Mouse (Mus musculus) ZHBTc4 (cell line): Measurements from ENCODE around the gene Ctbp2.

Experiments
- DNase-seq: peaks from one replicate; pipeline ENCODE4 v3.0.0-alpha.2; 2011; ENCODE audit warnings: low read depth, low spot score

Ctbp2 gene

DNA sequence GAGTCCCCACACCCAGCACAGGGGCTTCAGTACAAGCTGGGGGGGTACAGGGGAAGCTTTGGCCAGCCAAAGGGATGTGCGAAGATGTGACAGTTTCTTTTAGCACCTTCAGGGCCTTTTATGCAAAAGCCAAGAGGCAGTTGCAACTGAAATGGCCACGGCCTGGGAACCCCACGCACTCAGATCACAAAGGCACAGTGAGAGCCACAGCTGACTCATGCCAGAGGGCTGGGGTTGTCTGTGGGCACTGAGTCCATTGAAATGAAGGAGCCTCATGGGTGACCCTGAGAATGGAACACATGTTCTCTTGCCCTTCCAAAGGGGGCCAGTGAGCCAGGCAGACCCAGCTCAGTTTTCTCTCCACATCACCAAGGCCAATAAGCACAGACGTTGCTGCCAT lies 115.5 kb downstream of the Ctbp2 start:
- no peak for DNase-seq

GRCm38 (mm10) chr7:133007343-133007742 lies 116.8 kb downstream of the Ctbp2 start:
- no peak for DNase-seq

DNA sequence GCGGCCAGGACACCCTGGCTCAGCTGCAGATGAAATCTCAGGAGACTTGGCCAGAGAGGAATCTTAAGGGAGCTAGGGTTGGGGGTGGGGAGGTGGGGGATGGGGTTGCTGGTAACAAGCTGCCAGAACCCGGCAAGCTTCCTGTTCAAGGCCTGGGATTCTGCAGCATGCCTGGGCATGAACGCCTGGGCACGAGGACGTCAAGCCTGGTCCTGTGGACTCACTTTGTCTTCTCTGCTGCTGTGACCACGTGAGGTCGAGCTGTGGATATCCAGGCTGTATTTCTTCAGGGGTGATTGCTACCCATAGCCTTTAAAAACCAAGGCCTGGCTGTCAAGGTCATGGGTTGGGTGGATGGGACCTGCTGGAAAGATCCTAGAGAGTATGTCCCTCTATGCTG lies 118.4 kb downstream of the Ctbp2 start:
- peak; percentile 91 for DNase-seq

- DNase-seq = peak; percentile 92
Observed at GRCm38 (mm10) chr7:133003421-133003820, 120.7 kb downstream of the Ctbp2 start.

- DNase-seq = no peak
Observed at GRCm38 (mm10) chr7:133002271-133002670, 121.9 kb downstream of the Ctbp2 start.

- DNase-seq = no peak
Observed at GRCm38 (mm10) chr7:133001388-133001787, 122.8 kb downstream of the Ctbp2 start.

- no peak for DNase-seq
Observed at GRCm38 (mm10) chr7:132999061-132999460, 125.1 kb downstream of the Ctbp2 start.

- no peak for DNase-seq
Observed at GRCm38 (mm10) chr7:132998639-132999038, 125.5 kb downstream of the Ctbp2 start.

DNA sequence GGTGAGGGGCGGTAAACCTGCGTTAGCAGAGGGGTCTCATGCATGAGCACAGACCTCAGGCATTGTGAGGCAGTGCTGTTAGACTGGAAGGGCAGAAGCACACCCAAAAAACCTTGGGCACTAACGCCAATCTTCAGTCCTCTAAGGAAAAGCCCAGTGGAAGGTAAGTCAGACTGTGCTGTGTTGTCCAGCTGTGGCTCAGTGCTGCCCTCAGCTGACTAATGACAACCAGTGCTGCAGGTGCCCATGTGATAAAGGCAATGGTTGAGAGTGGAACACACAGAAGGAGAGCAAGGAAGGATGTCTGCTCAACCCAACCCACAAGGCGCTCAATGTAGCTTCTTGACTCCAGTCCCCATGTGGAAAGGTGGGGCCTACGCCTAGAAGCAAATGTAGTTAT lies 127.8 kb downstream of the Ctbp2 start:
- peak; percentile 35 for DNase-seq

DNA sequence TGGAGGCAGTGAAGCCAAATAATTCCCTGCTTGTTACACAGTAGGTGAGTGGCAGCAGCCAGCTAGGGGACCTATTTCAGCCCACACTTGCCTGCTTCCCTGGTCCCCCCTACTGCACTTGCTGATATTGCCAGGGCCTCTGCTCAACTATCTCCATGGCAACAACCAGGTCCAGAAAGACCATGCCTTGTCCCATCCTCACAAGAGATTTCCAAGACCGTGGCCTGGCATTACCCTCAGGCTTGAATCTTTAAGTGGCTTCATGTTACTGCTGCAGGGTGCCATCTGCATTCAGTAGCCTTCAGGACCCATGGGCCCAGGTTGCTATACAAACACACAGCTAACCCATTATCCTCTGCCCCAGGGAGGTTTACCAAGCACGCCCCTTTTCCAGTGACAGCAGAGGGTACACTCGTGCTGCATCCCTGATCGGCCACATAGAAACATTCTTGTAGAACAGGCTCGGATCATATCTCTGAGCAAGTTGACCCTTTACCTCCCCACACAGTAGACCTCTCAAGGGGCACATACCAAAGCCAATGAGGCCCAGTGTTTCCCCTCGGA lies 129.4 kb downstream of the Ctbp2 start:
- DNase-seq = no peak

DNA sequence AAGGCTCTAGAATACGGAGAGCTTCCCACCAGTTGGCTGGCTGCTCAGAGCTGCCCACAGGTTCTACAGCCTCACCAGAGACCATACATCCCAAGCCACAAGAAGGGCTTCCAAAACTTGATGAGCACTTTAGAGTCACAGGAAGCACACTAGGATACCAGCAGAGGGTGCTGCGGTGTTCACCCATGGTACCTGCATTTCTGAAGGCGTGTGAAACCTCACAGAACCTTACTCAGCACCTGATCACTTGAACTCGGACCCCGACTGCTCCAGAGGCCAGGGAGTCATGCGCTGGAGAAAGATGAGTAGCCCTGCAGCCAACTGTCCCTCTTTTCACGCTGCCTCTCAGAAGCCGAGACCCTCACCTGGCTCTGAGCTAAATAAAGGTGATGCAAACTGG lies 130.0 kb downstream of the Ctbp2 start:
- DNase-seq = peak; percentile 37

DNA sequence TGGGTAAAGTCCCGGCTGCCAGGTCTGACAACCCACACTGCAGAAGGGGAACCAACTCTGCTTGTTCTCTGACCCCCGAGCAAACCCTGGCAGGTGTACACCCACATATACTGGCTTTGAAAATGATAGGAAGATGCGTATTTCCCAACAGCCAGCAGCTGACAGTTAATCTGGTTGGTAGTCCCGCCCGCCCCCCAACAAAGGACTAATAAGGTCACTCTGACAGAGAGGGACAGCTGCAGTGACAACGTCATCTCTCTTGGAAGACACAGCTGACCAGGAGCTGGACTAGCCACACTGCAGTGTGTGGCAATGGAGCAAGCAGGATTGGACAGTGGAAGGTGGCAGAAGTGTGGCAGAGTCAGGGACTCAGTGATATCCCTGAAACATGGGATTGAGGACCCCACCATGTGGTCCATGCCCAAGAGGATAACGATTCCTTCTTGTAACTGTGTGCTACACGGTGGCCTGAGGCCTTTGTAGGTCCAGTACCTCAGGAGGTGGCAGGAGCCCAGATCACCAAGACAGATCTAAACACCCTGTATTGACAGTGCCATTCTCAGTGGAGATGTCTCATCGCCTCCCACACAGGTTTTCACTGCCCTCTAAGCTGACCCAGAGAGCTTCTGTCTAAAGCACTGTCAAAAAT lies 131.1 kb downstream of the Ctbp2 start:
- DNase-seq = no peak

DNA sequence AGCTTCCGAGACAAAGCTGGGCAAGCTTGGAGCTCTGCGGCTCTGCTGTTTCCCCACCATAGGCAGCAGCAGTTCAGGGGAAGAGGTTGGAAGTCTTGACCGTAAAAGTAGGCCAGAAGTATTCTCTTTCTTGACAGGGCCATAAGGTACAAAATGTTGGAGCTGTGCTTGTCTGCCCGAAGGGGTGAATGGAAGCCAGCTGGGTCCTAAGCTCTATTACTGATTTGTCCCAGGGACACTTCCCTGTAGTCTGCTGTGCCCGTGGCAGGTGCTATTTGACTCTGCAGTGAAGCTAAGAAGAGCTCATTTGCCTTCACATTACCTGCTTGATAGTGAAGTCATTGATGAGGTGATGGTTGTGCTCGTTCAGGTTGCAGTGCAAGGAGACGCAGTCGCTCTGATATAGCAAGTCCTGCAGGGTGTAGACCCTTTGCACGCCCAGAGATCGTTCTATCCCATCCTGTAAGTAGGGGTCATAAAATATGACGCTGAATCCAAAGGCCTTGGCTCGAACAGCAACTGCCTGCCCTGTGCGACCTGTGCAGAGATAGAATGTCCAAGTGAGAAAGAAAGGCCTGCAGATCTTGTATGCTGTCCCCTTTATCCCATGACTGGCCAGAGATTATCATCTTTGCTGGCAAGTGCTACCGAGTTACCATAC lies 132.8 kb downstream of the Ctbp2 start:
- no peak for DNase-seq

GRCm38 (mm10) chr7:132989839-132990238 lies 134.3 kb downstream of the Ctbp2 start:
- no peak for DNase-seq

DNA sequence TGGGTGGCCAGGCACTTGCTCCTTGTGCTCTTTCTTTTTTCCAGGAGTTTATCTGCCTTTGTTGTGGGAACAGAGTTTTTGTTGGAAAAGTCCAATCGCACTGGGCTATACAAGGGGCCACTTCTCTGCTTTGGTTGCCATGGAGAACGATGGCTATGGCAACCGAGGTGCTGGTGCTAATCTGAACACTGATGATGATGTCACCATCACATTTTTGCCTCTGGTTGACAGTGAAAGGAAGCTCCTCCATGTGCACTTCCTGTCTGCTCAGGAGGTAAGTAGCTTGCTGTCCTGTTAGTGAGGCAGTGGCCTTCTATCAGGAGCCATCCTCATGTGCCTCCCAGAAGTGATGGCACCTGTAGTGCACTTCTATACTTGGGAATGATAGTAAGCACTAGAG lies 141.5 kb downstream of the Ctbp2 start:
- no peak for DNase-seq

- DNase-seq = no peak
Observed at GRCm38 (mm10) chr7:132977981-132978380, 146.2 kb downstream of the Ctbp2 start.

DNA sequence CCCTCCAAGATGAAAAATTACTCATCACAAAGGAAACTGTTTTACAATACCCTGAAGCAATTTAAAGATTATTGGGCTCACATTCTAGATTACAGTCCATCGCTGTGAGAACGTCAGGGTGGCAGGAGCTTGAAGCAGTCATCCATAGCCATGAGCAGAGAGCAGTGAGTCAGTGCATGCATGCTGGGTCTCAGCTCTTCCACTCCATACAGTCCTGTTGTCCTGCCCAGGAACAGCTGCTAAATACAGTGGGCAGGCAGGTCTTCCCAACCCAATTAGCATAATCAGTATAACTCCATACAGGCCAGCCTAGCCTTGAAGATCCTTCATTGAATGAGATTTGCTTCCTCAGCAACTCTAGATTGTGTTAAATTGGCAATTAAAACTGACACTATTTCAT lies 148.1 kb downstream of the Ctbp2 start:
- no peak for DNase-seq

- no peak for DNase-seq
Observed at GRCm38 (mm10) chr7:132972079-132972478, 152.1 kb downstream of the Ctbp2 start.

DNA sequence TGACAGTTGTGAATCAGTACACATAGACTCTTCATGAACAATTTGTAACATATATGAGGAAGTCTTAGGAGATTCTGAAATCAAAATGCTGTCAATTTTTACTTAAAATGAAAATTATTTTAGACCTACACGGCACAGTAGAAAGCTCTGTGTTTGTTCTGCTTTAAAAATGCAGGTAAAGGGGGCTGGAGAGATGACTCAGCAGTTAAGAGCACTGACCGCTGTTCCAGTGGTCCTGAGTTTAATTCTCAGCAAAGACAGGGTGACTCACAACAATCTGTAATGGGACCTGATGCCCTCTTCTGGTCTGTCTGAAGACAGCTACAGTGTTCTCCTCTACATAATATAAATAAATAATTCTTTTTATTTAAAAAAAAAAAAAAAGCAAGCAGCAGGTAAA lies 158.4 kb downstream of the Ctbp2 start:
- DNase-seq = no peak

- DNase-seq = no peak
Observed at GRCm38 (mm10) chr7:132964395-132964794, 159.8 kb downstream of the Ctbp2 start.

GRCm38 (mm10) chr7:132950613-132951012 lies 173.5 kb downstream of the Ctbp2 start:
- DNase-seq = no peak

DNA sequence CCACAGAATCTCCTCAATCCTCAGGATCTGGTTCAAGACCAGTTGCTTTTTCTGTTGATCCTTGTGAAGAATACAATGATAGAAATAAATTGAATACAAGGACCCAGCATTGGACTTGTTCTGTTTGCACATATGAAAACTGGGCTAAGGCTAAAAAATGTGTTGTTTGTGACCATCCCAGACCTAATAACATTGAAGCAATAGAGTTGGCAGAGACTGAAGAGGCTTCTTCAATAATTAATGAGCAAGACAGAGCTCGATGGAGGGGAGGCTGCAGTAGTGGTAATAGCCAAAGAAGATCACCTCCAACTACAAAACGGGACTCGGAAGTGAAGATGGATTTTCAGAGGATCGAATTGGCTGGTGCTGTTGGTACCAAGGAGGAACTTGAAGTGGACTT lies 174.2 kb downstream of the Ctbp2 start:
- no peak for DNase-seq

DNA sequence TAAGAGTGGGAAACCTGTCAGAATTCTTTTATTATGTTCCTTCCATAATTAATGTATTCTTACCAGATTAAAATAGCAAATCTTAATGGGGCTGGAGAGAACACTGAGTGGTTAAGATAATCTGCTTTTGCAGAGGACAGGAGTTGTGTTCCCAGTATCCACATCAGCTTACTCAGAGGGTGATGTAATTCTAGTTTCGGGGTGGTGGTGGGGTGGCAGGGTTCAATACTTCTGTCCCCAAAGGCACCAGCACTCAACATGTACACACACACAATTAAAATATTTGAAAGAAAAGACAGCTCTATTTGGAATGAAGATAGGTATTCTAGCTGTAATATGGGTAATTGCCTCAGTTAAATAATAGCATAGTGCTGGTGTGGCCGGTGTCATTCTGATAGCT lies 183.6 kb downstream of the Ctbp2 start:
- no peak for DNase-seq
